Mouse (Mus musculus) intestine, embryonic 14.5 days (tissue): ENCODE data around the gene Eif3a. TPM values are rescaled to one million over a fixed set of nuclear protein-coding genes. Genes with fewer than 3 reads are reported as not detected.

Experiments used
- ATAC-seq: fragments of 200-750 bp; cut with Nextera tagmentation; replicated peaks from 2 replicates; pipeline ENCODE4 v1.8.0; 2017; ENCODE audit warnings: low read depth, moderate number of reproducible peaks, moderate TSS enrichment, moderate library complexity; ENCODE audit not compliant: low FRiP score, low TSS enrichment
- DNase-seq: peaks from one replicate; pipeline ENCODE4 v3.0.0-alpha.2; 2018; ENCODE audit warnings: low spot score
- H3K27ac ChIP-seq: fragments of 300-500 bp; sonication (generic); 2 replicates; pipeline ENCODE4 v1.5.1; 2014; ENCODE audit warnings: low read depth, mild to moderate bottlenecking, control low read depth
- H3K27me3 ChIP-seq: fragments of 300-500 bp; sonication (generic); replicated peaks from 2 replicates; pipeline ENCODE4 v1.6.1; 2014; ENCODE audit warnings: low read length, control low read depth; ENCODE audit not compliant: control insufficient read depth, insufficient read depth
- H3K36me3 ChIP-seq: fragments of 300-500 bp; sonication (generic); 2 replicates; pipeline ENCODE4 v1.6.1; 2014; ENCODE audit warnings: low read length, control low read depth; ENCODE audit not compliant: control insufficient read depth, insufficient read depth
- H3K4me1 ChIP-seq: fragments of 300-500 bp; sonication (generic); replicated peaks from 2 replicates; pipeline ENCODE4 v1.6.1; 2014; ENCODE audit warnings: low read length, control low read depth, mixed read lengths; ENCODE audit not compliant: control insufficient read depth, insufficient read depth
- H3K4me2 ChIP-seq: fragments of 300-500 bp; sonication (generic); 2 replicates; pipeline ENCODE4 v1.6.1; 2014; ENCODE audit warnings: low read length
- H3K4me3 ChIP-seq: fragments of 300-500 bp; sonication (generic); 2 replicates; pipeline ENCODE4 v1.5.1; 2014; ENCODE audit warnings: low read depth, low read length, control low read depth, mixed read lengths
- H3K9ac ChIP-seq: fragments of 300-500 bp; sonication (generic); 2 replicates; pipeline ENCODE4 v1.6.1; 2014; ENCODE audit warnings: mild to moderate bottlenecking, low read length
- H3K9me3 ChIP-seq: fragments of 300-500 bp; sonication (generic); 2 replicates; pipeline ENCODE4 v1.6.1; 2016; ENCODE audit warnings: low read length, control low read depth; ENCODE audit not compliant: control insufficient read depth
- WGBS: fragments of 180-500 bp; shearing (Covaris S2); extraction: QIAGEN DNeasy Blood & Tissue Kit; methylation state at CpG from one replicate; pipeline ENCODE4 v1.1.7; 2014; 5-methylcytosine and 5-hydroxymethylcytosine counted together
- polyA plus RNA-seq: library from polyadenylated mRNA; unstranded; fragments of >200 nt; fragmentation: Nextera tagmentation; extraction: Ambion mirVana; gene quantifications from 2 replicates; pipeline ENCODE4 v1.2.1, GENCODE M21; 2014

Gene Eif3a
- polyA plus RNA-seq, 1 experiment from 2014 or later: 168 TPM

GRCm38 (mm10) chr19:60799867-60800569 lies 9.6 kb upstream of the Eif3a start:
- WGBS: 81% methylated on average over 7 of the region's 7 CpGs
- no peak overlapping the region for H3K4me2 ChIP-seq
- H3K27me3 ChIP-seq: no peaks in the 10 kb centered on the region
- H3K4me3 ChIP-seq: no peak overlapping the region
- no peak overlapping the region for H3K27ac ChIP-seq
- H3K4me1 ChIP-seq: no peaks in the 10 kb centered on the region
- no peak for DNase-seq
- no peaks in the 10 kb centered on the region for H3K36me3 ChIP-seq
- no peak for ATAC-seq
- no peak overlapping the region for H3K9ac ChIP-seq
- H3K9me3 ChIP-seq: no peaks in the 10 kb centered on the region

- Histone ChIP-seq H3K36me3 (no peaks in the 10 kb centered on the region), H3K4me3 (no peak overlapping the region), H3K27ac (no peak overlapping the region), H3K27me3 (no peaks in the 10 kb centered on the region), H3K9ac (no peak overlapping the region), H3K4me1 (no peaks in the 10 kb centered on the region), H3K9me3 (no peaks in the 10 kb centered on the region), H3K4me2 (no peak overlapping the region)
- DNase-seq (no peak), ATAC-seq (no peak)
- WGBS: 88% methylated on average over 2 of the region's 2 CpGs
These were observed 7.0 kb upstream of the Eif3a start for GRCm38 (mm10) chr19:60797415-60797814.

- Histone ChIP-seq H3K36me3 (no peaks in the 10 kb centered on the region), H3K27ac (no peak overlapping the region), H3K4me1 (no peaks in the 10 kb centered on the region), H3K27me3 (no peaks in the 10 kb centered on the region), H3K4me3 (no peak overlapping the region), H3K9ac (no peak overlapping the region), H3K9me3 (no peaks in the 10 kb centered on the region), H3K4me2 (no peak overlapping the region)
- WGBS: 86% methylated on average over 2 of the region's 2 CpGs
- no peak for DNase-seq
- no peak for ATAC-seq
These were observed 4.8 kb upstream of the Eif3a start for GRCm38 (mm10) chr19:60795244-60795643.

GRCm38 (mm10) chr19:60793170-60793707 lies 2.8 kb upstream of the Eif3a start:
- H3K27me3 ChIP-seq: no peaks in the 10 kb centered on the region
- H3K9ac ChIP-seq: no peak overlapping the region
- no peak overlapping the region for H3K4me3 ChIP-seq
- H3K4me2 ChIP-seq: no peak overlapping the region
- H3K36me3 ChIP-seq: no peaks in the 10 kb centered on the region
- WGBS: 82% methylated on average over 2 of the region's 2 CpGs
- no peak for DNase-seq
- no peaks in the 10 kb centered on the region; the same call in 1 of the 2 replicates for H3K4me1 ChIP-seq
- no peak for ATAC-seq
- H3K27ac ChIP-seq: no peak overlapping the region
- no peaks in the 10 kb centered on the region for H3K9me3 ChIP-seq

GRCm38 (mm10) chr19:60791164-60791563 lies 706 bp upstream of the Eif3a start:
- Histone ChIP-seq H3K4me3 (peak overlapping the region; percentile 98), H3K9ac (peak overlapping the region; percentile 100), H3K27me3 (no peaks in the 10 kb centered on the region), H3K9me3 (no peaks in the 10 kb centered on the region), H3K27ac (peak overlapping the region; percentile 99), H3K36me3 (no peaks in the 10 kb centered on the region), H3K4me2 (peak overlapping the region; percentile 93), H3K4me1 (peaks cover 12% of the 10 kb centered on the region; the same call in 1 of the 2 replicates)
- ATAC-seq: no peak
- WGBS: 17% methylated on average over 9 of the region's 9 CpGs
- DNase-seq: no peak

GRCm38 (mm10) chr19:60789919-60790506 lies 445 bp downstream of the Eif3a start:
- no peaks in the 10 kb centered on the region for H3K36me3 ChIP-seq
- no peaks in the 10 kb centered on the region for H3K9me3 ChIP-seq
- WGBS: under 1% methylated on average over 57 of the region's 60 CpGs
- H3K9ac ChIP-seq: peak overlapping the region; percentile 100
- H3K4me1 ChIP-seq: peaks cover 12% of the 10 kb centered on the region; the same call in 1 of the 2 replicates
- peak overlapping the region; percentile 99 for H3K27ac ChIP-seq
- ATAC-seq: peak; percentile 59
- peak overlapping the region; percentile 93 for H3K4me2 ChIP-seq
- peak; percentile 86 for DNase-seq
- peak overlapping the region; percentile 98 for H3K4me3 ChIP-seq
- H3K27me3 ChIP-seq: no peaks in the 10 kb centered on the region

GRCm38 (mm10) chr19:60789452-60789851 lies 1.0 kb downstream of the Eif3a start:
- DNase-seq: no peak
- no peaks in the 10 kb centered on the region for H3K36me3 ChIP-seq
- peak overlapping the region; percentile 93 for H3K4me2 ChIP-seq
- H3K27ac ChIP-seq: peak overlapping the region; percentile 99
- peaks cover 12% of the 10 kb centered on the region; the same call in 1 of the 2 replicates for H3K4me1 ChIP-seq
- under 1% methylated on average over 7 of the region's 7 CpGs for WGBS
- H3K27me3 ChIP-seq: no peaks in the 10 kb centered on the region
- no peak for ATAC-seq
- peak overlapping the region; percentile 100 for H3K9ac ChIP-seq
- H3K4me3 ChIP-seq: peak overlapping the region; percentile 98
- no peaks in the 10 kb centered on the region for H3K9me3 ChIP-seq

GRCm38 (mm10) chr19:60788214-60788960 lies 2.1 kb downstream of the Eif3a start:
- Histone ChIP-seq H3K27me3 (no peaks in the 10 kb centered on the region), H3K27ac (no peak overlapping the region), H3K36me3 (no peaks in the 10 kb centered on the region), H3K4me1 (peaks cover 12% of the 10 kb centered on the region; the same call in 1 of the 2 replicates), H3K4me3 (peak overlapping the region; percentile 98), H3K4me2 (peak overlapping the region; percentile 93), H3K9ac (peak overlapping the region; percentile 100), H3K9me3 (no peaks in the 10 kb centered on the region)
- WGBS: 40% methylated on average over 6 of the region's 6 CpGs
- no peak for ATAC-seq
- no peak for DNase-seq
